Mouse (Mus musculus) brain, embryonic 14.5 days (tissue): ENCODE measurements around the gene AA467197.

Source experiments
- CTCF ChIP-seq: fragments of 200-500 bp; IDR thresholded peaks from 2 replicates; pipeline ENCODE4 v1.5.1; 2012; ENCODE audit warnings: inconsistent platforms, mild to moderate bottlenecking, moderate library complexity, borderline replicate concordance; ENCODE audit not compliant: insufficient read depth, insufficient read length; ENCODE audit errors: extremely low read depth
- POLR2A ChIP-seq: fragments of 200-500 bp; IDR thresholded peaks from 2 replicates; pipeline ENCODE4 v1.6.1; 2012; ENCODE audit warnings: mild to moderate bottlenecking, inconsistent platforms, borderline replicate concordance; ENCODE audit not compliant: poor library complexity, insufficient read depth, insufficient read length, severe bottlenecking; ENCODE audit errors: extremely low read depth

DNA sequence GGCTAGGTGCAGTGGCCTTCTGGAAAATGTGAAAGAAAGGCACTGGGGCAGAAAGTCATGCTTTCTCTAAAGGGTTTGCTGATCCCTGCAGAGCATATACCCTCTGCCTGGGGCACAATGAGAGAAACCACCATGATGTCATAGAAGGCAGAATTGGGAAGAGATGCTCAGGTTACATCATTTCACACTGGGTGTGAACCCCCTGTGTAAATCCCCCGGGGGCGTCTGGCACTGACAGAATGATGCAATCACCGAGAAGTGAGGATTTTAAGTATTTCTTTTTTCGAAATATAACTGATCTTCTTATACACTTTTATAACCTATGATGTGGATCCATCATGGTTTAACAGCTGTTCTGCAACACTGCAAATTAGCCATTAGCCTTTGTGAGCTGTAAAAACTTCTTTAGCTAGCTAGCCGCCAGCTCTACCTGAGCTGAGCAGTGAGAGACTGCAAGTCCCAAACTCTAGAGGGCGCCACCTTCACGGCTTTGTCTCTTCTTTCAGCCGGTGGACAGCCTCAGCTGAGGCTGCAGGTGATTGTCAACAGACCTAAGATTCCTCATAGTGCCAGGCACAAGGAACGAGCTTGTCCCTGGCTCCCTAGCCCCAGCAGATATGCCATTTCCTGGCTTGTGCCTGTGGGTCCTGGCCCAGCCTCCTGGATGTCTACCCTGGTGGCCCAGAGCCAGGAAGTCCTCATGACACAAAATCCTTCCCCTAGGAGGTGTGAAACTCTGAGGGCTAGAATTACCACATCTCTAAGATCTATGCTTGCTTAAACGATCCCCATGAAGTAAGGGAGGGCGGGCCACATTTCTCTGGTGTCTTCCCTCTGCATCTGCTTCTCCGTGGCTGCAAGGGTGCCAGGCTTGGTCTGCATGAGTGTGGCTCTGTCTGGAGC lies 29.4 kb downstream of the AA467197 start:
- TF ChIP-seq POLR2A (no peak), CTCF (peak; percentile 61)
